Mouse (Mus musculus) megakaryocyte, adult 5-6 weeks (primary cell): ENCODE measurements around the gene Cdc73. TPM values are rescaled to one million over a fixed set of nuclear protein-coding genes. Genes with fewer than 3 reads are reported as not detected.

Experiments used
- ATAC-seq: 2 replicates; pipeline ENCODE4 v1.8.0; 2016; ENCODE audit warnings: mild to moderate bottlenecking, inconsistent platforms; ENCODE audit not compliant: poor library complexity, severe bottlenecking
- total RNA-seq, 2 experiments: library from RNA; stranded (forward) in 1 of 2; stranded (reverse) in 1 of 2; fragments of 153-499, 151-499 nt in 1 of 2; fragments of 221-1000, 200-1000 nt in 1 of 2; gene quantifications; 2 replicates each; pipeline versions ENCODE4 v1.2.3 to v1.2.4; 2015 to 2017

Gene Cdc73
- total RNA-seq, 2 experiments from 2014 or later = 11.2 to 47.0 TPM

- no peak for ATAC-seq
Observed at GRCm38 (mm10) chr1:143555533-143555932, 147.2 kb downstream of the Cdc73 start.

DNA sequence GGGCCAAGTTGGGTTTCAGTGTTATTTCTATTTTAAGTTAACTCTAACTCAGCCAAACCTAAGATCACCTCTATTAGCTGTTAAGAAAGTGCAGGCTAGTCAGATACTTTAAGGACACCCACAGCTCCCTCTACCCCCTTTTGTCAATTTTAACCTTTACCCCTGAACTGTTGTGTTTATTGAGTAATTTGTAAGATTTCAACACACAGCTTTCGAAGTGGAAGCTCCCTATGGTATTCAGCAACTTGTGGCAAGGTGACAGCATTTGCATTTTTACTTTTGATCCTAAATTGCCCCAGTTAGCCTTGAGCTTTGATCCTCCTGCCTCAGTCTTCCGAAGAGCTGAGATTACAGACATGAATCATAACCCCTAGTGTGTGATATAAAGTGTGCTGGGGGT is 148.1 kb downstream of the Cdc73 start:
- ATAC-seq = no peak

Other genes starting within 250 kb of the Cdc73 start
- gene B3galt2, start 62.2 kb downstream of the Cdc73 start, total RNA-seq (2015) = not detected in 2 replicates
- 0.04 TPM in 2 replicates for gene B3galt2, start 62.2 kb downstream of the Cdc73 start, total RNA-seq (2017)
- 81.5 and 98.7 TPM in 2 replicates for gene Glrx2, start 13.4 kb upstream of the Cdc73 start, total RNA-seq (2015)
- gene Glrx2, start 13.4 kb upstream of the Cdc73 start, total RNA-seq (2017) = 21.5 and 22.3 TPM in 2 replicates
- gene Trove2, start 74.2 kb upstream of the Cdc73 start, total RNA-seq (2015) = 1.0 and 1.6 TPM in 2 replicates
- gene Trove2, start 74.2 kb upstream of the Cdc73 start, total RNA-seq (2017) = 1.8 and 2.4 TPM in 2 replicates
- 80.2 and 96.0 TPM in 2 replicates for gene Uchl5, start 74.4 kb upstream of the Cdc73 start, total RNA-seq (2015)
- 79.4 and 89.2 TPM in 2 replicates for gene Uchl5, start 74.4 kb upstream of the Cdc73 start, total RNA-seq (2017)